18 mouse cellular contexts compared by ENCODE assay signal in genomic region chr14:51094096-51094875, GRCm38 (mm10). TPM values are rescaled to one million over a fixed set of nuclear protein-coding genes. Genes with fewer than 3 reads are reported as not detected.
DNase-seq lines count a peak whose midpoint lies in the region; TF ChIP-seq lines count a peak whose summit lies in the region.
"Had no signal": no experiment of that assay in that cellular context is flagged by ENCODE, and none has a peak within 500 bp of the region (broad histone marks: within the 10 kb centered on the region; RNA-seq: fewer than 3 reads in every experiment).

No protein-coding gene starts in this region.

- TF ChIP-seq CTCF in gastrocnemius, adult 2 months (IDR thresholded peaks at IDR 0.05) = no peak
- TF ChIP-seq CTCF in brain, embryonic 14.5 days (IDR thresholded peaks at IDR 0.05; ENCODE audit: borderline replicate concordance, extremely low read depth, insufficient read depth, insufficient read length) = no peak

- H3K27ac ChIP-seq in gastrocnemius, adult 2 months = peak overlapping the region; percentile 79
- H3K27ac ChIP-seq: hindbrain, postnatal 0 days; limb, embryonic 12.5 days had no signal

- H3K4me3 ChIP-seq in gastrocnemius, adult 2 months = peak overlapping the region; percentile 56
- H3K4me3 ChIP-seq: erythroblast, embryonic 14.5 days; limb, embryonic 12.5 days; megakaryocyte, embryonic 14.5 days; myocyte had no signal

- DNase-seq in gastrocnemius, adult 2 months = peak; percentile 68
- no peak for DNase-seq in gastrocnemius, postnatal 4 days (ENCODE audit: low spot score in 2 of 2)
- peak; percentile 23 to 44 for DNase-seq in layer of hippocampus, postnatal 14 days (ENCODE audit: low spot score in 2 of 2)
- DNase-seq in layer of hippocampus, postnatal 25 days (ENCODE audit: extremely low spot score in 1 of 2, low spot score in 1 of 2) = no peak
- DNase-seq in 416B (ENCODE audit: low read depth) = peak; percentile 41
- peak; percentile 24 for DNase-seq in brain, embryonic 14.5 days (ENCODE audit: low read depth)
- no peak for DNase-seq in thymus, postnatal 10 days (ENCODE audit: low spot score in 2 of 2)
- DNase-seq in cerebellum, postnatal 25 days = no peak
- DNase-seq: thymus, postnatal 14 days had no signal

- intact Hi-C loops in gastrocnemius, adult 2 months (cut with DNase I) = no loop called here

- TF ChIP-seq POLR2A in brain, embryonic 14.5 days (IDR thresholded peaks at IDR 0.05; ENCODE audit: borderline replicate concordance, extremely low read depth, insufficient read depth, insufficient read length, poor library complexity, severe bottlenecking) = no peak

RNA-seq across cellular contexts. Expression of gene Ang, which starts 3.3 kb away (rescaled TPM):
- 1 to 10 TPM; 4.0 TPM for total RNA-seq in gastrocnemius, adult 2 months (2021)
- 1 to 10 TPM; 7.7 to 8.9 TPM for total RNA-seq in gastrocnemius, postnatal 4 days (2021)
- total RNA-seq in layer of hippocampus, postnatal 14 days (2021) = 1 to 10 TPM; 4.7 to 5.6 TPM
- total RNA-seq in layer of hippocampus, postnatal 25 days (2021) = 1 to 10 TPM; 3.4 to 4.7 TPM
- 4.3 and 4.5 TPM in 2 replicates for polyA plus RNA-seq in brain, embryonic 14.5 days (2012; rRNA removed)
- polyA plus RNA-seq: erythroblast, embryonic 14.5 days had no signal

RNA-seq across cellular contexts. Expression of gene Rnase4, which starts 3.4 kb away (rescaled TPM):
- 10 to 100 TPM; 34.6 to 40.1 TPM for total RNA-seq in gastrocnemius, adult 2 months (2021)
- total RNA-seq in gastrocnemius, postnatal 4 days (2021) = 10 to 100 TPM; 76.4 to 86.0 TPM
- total RNA-seq in layer of hippocampus, postnatal 14 days (2021) = 10 to 100 TPM; 19.8 to 20.8 TPM
- total RNA-seq in layer of hippocampus, postnatal 25 days (2021) = 10 to 100 TPM; 17.0 to 19.4 TPM
- polyA plus RNA-seq in brain, embryonic 14.5 days (2012; rRNA removed) = 15.1 and 18.2 TPM in 2 replicates

RNA-seq across cellular contexts. Expression of gene Eddm3b, which starts 19.9 kb away (rescaled TPM):
- total RNA-seq in gastrocnemius, adult 2 months (2021) = not detected
- not detected for total RNA-seq in gastrocnemius, postnatal 4 days (2021)
- total RNA-seq in layer of hippocampus, postnatal 14 days (2021) = not detected
- total RNA-seq in layer of hippocampus, postnatal 25 days (2021) = not detected
- polyA plus RNA-seq in brain, embryonic 14.5 days (2012; rRNA removed) = not detected in 2 replicates
- total RNA-seq: CH12.LX; common myeloid progenitor, adult 5-6 weeks; gastrocnemius, postnatal 36 days; hindbrain, postnatal 0 days had no signal
- polyA plus RNA-seq: erythroblast, embryonic 14.5 days; hindbrain, postnatal 0 days; limb, embryonic 12.5 days; spleen, adult 2 months had no signal

RNA-seq across cellular contexts. Expression of gene Olfr750, which starts 20.1 kb away (rescaled TPM):
- not detected for total RNA-seq in gastrocnemius, adult 2 months (2021)
- not detected for total RNA-seq in gastrocnemius, postnatal 4 days (2021)
- not detected for total RNA-seq in layer of hippocampus, postnatal 14 days (2021)
- total RNA-seq in layer of hippocampus, postnatal 25 days (2021) = not detected
- not detected in 2 replicates for polyA plus RNA-seq in brain, embryonic 14.5 days (2012; rRNA removed)
- total RNA-seq: CH12.LX; common myeloid progenitor, adult 5-6 weeks; gastrocnemius, postnatal 36 days; hindbrain, postnatal 0 days had no signal
- polyA plus RNA-seq: erythroblast, embryonic 14.5 days; limb, embryonic 12.5 days; myocyte; spleen, adult 2 months had no signal

RNA-seq across cellular contexts. Expression of gene Rnase6, which starts 29.4 kb away (rescaled TPM):
- total RNA-seq in gastrocnemius, adult 2 months (2021) = under 1 TPM in 1 of 2 experiments, not detected in 1; 0.64 TPM
- under 1 TPM; 0.25 to 0.52 TPM for total RNA-seq in gastrocnemius, postnatal 4 days (2021)
- total RNA-seq in layer of hippocampus, postnatal 14 days (2021) = under 1 TPM in 1 of 2 experiments, not detected in 1; 0.74 TPM
- total RNA-seq in layer of hippocampus, postnatal 25 days (2021) = under 1 TPM in 1 of 2 experiments, not detected in 1; 0.25 TPM
- polyA plus RNA-seq in brain, embryonic 14.5 days (2012; rRNA removed) = 0.44 and 0.52 TPM in 2 replicates

Comparison
In these comparisons a context has a peak if more than half of its experiments do, and no peak if none do; other contexts are left out.
1. DNase-seq: peak in gastrocnemius, adult 2 months (single experiment), layer of hippocampus, postnatal 14 days (2 of 2), 416B (single experiment) and brain, embryonic 14.5 days (single experiment); none in gastrocnemius, postnatal 4 days (0 of 2), layer of hippocampus, postnatal 25 days (0 of 2), thymus, postnatal 10 days (0 of 2) and cerebellum, postnatal 25 days (0 of 2).